Mouse (Mus musculus): ENCODE data around the gene Prss48.

DNA sequence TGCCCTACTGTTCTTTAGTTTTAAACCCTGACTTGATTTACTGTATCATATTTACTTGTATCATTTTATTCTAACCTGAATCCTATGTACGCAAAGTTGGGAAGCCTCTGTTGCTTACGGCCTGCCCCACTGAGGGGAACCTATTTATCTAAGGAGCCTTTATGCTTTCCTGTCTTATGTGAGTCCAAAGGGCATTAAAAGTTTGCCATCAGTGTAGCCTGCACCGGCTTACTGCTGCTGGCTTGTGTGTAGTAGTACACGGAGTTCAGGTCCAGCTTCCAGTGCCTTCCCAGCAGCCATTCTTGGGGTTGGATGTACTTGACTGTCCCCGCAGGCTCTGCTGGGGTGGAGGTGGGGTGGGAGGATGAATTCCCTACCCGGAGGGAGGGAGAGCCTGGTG is 17.8 kb downstream of the Prss48 start:
- TF ChIP-seq POLR2A (IDR thresholded peaks at IDR 0.05; ENCODE audit: insufficient read depth, low read depth, low read length) (no peak), CTCF (IDR thresholded peaks at IDR 0.05; ENCODE audit: insufficient read depth, low read depth, low read length) (no peak)

All from olfactory bulb, adult 2 months (tissue).